Mouse (Mus musculus) intestine, embryonic 15.5 days (tissue): ENCODE results near the gene Cox20. TPM values are rescaled to one million over a fixed set of nuclear protein-coding genes. Genes with fewer than 3 reads are reported as not detected.
A peak's percentile ranks its signal among the peaks of the same experiment; 100 is the strongest.
"Not testable (repeated sequence)": the region's sequence is repeated elsewhere in the genome, so short reads cannot be mapped to it uniquely, and the experiment has no call there.

Experiments
- ATAC-seq: fragments of 200-750 bp; cut with Nextera tagmentation; 2 replicates; pipeline ENCODE4 v1.8.0; 2017; ENCODE audit warnings: moderate TSS enrichment, moderate library complexity
- H3K27ac ChIP-seq: fragments of 300-500 bp; sonication (generic); 2 replicates; pipeline ENCODE4 v1.5.1; 2015; ENCODE audit warnings: mild to moderate bottlenecking, inconsistent platforms
- H3K27me3 ChIP-seq: fragments of 300-500 bp; sonication (generic); replicated peaks from 2 replicates; pipeline ENCODE4 v1.6.1; 2015; ENCODE audit warnings: inconsistent platforms
- H3K36me3 ChIP-seq: fragments of 300-500 bp; sonication (generic); 2 replicates; pipeline ENCODE4 v1.6.1; 2015; ENCODE audit warnings: inconsistent platforms
- H3K4me1 ChIP-seq: fragments of 300-500 bp; sonication (generic); replicated peaks from 2 replicates; pipeline ENCODE4 v1.6.1; 2015; ENCODE audit warnings: inconsistent platforms
- H3K4me2 ChIP-seq: fragments of 300-500 bp; sonication (generic); replicated peaks from 2 replicates; pipeline ENCODE4 v1.6.1; 2015; ENCODE audit warnings: mild to moderate bottlenecking, inconsistent platforms
- H3K4me3 ChIP-seq: fragments of 300-500 bp; sonication (generic); replicated peaks from 2 replicates; pipeline ENCODE4 v1.5.1; 2015; ENCODE audit warnings: inconsistent platforms
- H3K9ac ChIP-seq: fragments of 300-500 bp; sonication (generic); 2 replicates; pipeline ENCODE4 v1.6.1; 2015; ENCODE audit warnings: inconsistent platforms
- H3K9me3 ChIP-seq: fragments of 300-500 bp; sonication (generic); 2 replicates; pipeline ENCODE4 v1.6.1; 2016; ENCODE audit warnings: inconsistent platforms
- WGBS: fragments of 180-500 bp; shearing (Covaris S2); methylation state at CpG from one replicate; pipeline ENCODE4 v1.1.7; 2015; 5-methylcytosine and 5-hydroxymethylcytosine counted together
- polyA plus RNA-seq: library from polyadenylated mRNA; unstranded; fragments of >200 nt; fragmentation: Nextera tagmentation; extraction: Ambion mirVana; gene quantifications from 2 replicates; pipeline ENCODE4 v1.2.1, GENCODE M21; 2015

The Cox20 gene
- 134 and 159 TPM in 2 replicates for polyA plus RNA-seq

- no peaks in the 10 kb centered on the region for H3K9me3 ChIP-seq
- H3K36me3 ChIP-seq: peaks cover 7% of the 10 kb centered on the region; the same call in 1 of the 2 replicates
- peak; percentile 95 for ATAC-seq
- H3K27me3 ChIP-seq: no peaks in the 10 kb centered on the region
- peak within 1 kb of the TSS; percentile 98 for H3K27ac ChIP-seq
- under 1% methylated on average over 82 of the region's 83 CpGs for WGBS
- peaks cover 12% of the 10 kb centered on the region for H3K4me1 ChIP-seq
- H3K4me3 ChIP-seq: peak within 1 kb of the TSS; percentile 54
- H3K4me2 ChIP-seq: peak within 1 kb of the TSS; percentile 65
- H3K9ac ChIP-seq: peak within 1 kb of the TSS; percentile 88
Observed at GRCm38 (mm10) chr1:178318389-178319184, at the start of gene Cox20. Gene Cox20, plus strand, starts transcription at chr1:178319130.

GRCm38 (mm10) chr1:178270635-178271034, 48.3 kb upstream of the Cox20 start:
- 63% methylated on average over 6 of the region's 6 CpGs for WGBS

DNA sequence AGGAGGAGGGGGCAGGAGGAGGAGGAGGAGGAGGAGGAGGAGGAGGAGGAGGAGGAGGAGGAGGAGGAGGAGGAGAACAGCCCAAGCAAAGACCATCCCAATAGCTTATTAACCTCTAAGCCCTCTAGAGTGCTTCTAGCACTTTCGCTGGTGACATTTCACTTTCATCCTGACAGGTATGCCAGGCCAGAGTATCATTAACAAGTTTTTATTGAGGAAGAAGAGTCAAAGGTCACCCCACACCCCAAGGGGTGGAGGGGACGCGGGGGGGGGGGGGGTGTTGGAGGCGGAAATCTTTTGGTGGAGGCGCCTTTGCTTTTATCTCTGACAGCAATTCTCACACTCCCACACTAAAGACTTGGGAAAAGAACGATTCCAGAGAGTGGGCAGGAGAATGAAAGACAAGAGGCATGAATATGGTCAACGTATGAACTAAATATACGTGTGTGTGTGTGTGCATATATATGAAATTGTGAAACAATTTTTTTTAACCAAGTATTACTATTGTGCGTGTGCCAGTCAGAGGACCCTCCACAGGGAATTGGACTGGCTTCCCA, 43.7 kb upstream of the Cox20 start:
- Histone ChIP-seq H3K36me3 (no peaks in the 10 kb centered on the region), H3K4me3 (peak overlapping the region; percentile 64; the same call in 1 of the 2 replicates), H3K9ac (no peak overlapping the region; the same call in 1 of the 2 replicates), H3K9me3 (no peaks in the 10 kb centered on the region), H3K27me3 (no peaks in the 10 kb centered on the region; the same call in 1 of the 2 replicates), H3K27ac (no peak overlapping the region), H3K4me2 (peak overlapping the region; percentile 92), H3K4me1 (0 out of 2 replicates have a peak, but pooled peaks cover 4% of the 10 kb centered on the region)
- peak; percentile 75 for ATAC-seq
- 24% methylated on average over 9 of the region's 9 CpGs for WGBS

More at GRCm38 (mm10) chr1:178270635-178271034, 48.3 kb upstream of the Cox20 start:
- Histone ChIP-seq H3K36me3 (no peaks in the 10 kb centered on the region), H3K4me3 (no peak overlapping the region), H3K27me3 (no peaks in the 10 kb centered on the region), H3K4me2 (no peak overlapping the region), H3K4me1 (no peaks in the 10 kb centered on the region), H3K9me3 (no peaks in the 10 kb centered on the region), H3K9ac (no peak overlapping the region), H3K27ac (no peak overlapping the region)
- no peak for ATAC-seq

- Histone ChIP-seq H3K9me3 (no peaks in the 10 kb centered on the region), H3K27ac (no peak overlapping the region), H3K36me3 (no peaks in the 10 kb centered on the region), H3K4me3 (peak overlapping the region; percentile 64), H3K9ac (peak overlapping the region; percentile 74), H3K4me2 (peak overlapping the region; percentile 92), H3K27me3 (no peaks in the 10 kb centered on the region; the same call in 1 of the 2 replicates), H3K4me1 (0 out of 2 replicates have a peak, but pooled peaks cover 4% of the 10 kb centered on the region)
- WGBS: 5% methylated on average over 11 of the region's 11 CpGs
- ATAC-seq: peak; percentile 57
Observed at GRCm38 (mm10) chr1:178275738-178276053, 43.2 kb upstream of the Cox20 start.

- H3K27ac ChIP-seq: no peak overlapping the region; the same call in 1 of the 2 replicates
- no peaks in the 10 kb centered on the region for H3K36me3 ChIP-seq
- no peaks in the 10 kb centered on the region; the same call in 1 of the 2 replicates for H3K27me3 ChIP-seq
- WGBS: 1% methylated on average over 83 of the region's 87 CpGs
- H3K4me3 ChIP-seq: peak overlapping the region; percentile 64
- peak overlapping the region; percentile 92 for H3K4me2 ChIP-seq
- 0 out of 2 replicates have a peak, but pooled peaks cover 4% of the 10 kb centered on the region for H3K4me1 ChIP-seq
- ATAC-seq: peak; percentile 92
- H3K9me3 ChIP-seq: no peaks in the 10 kb centered on the region
- H3K9ac ChIP-seq: peak overlapping the region; percentile 74
Observed at GRCm38 (mm10) chr1:178276054-178276911, 42.6 kb upstream of the Cox20 start.

- not testable (repeated sequence) for H3K9me3 ChIP-seq, H3K27me3 ChIP-seq, H3K27ac ChIP-seq, H3K4me1 ChIP-seq, ATAC-seq, H3K4me3 ChIP-seq, H3K4me2 ChIP-seq, H3K36me3 ChIP-seq, H3K9ac ChIP-seq
- 77% methylated on average over 3 of the region's 3 CpGs for WGBS
Observed at GRCm38 (mm10) chr1:178283314-178283713, 35.6 kb upstream of the Cox20 start.

GRCm38 (mm10) chr1:178283946-178284720, 34.8 kb upstream of the Cox20 start:
- no peaks in the 10 kb centered on the region for H3K27me3 ChIP-seq
- no peak overlapping the region for H3K4me2 ChIP-seq
- 75% methylated on average over 2 of the region's 2 CpGs for WGBS
- H3K27ac ChIP-seq: no peak overlapping the region
- H3K36me3 ChIP-seq: no peaks in the 10 kb centered on the region
- H3K9ac ChIP-seq: no peak overlapping the region
- ATAC-seq: no peak
- H3K9me3 ChIP-seq: peaks cover 4% of the 10 kb centered on the region; the same call in 1 of the 2 replicates
- H3K4me1 ChIP-seq: no peaks in the 10 kb centered on the region
- H3K4me3 ChIP-seq: no peak overlapping the region

- ATAC-seq: no peak
- H3K4me2 ChIP-seq: no peak overlapping the region
- no peak overlapping the region for H3K27ac ChIP-seq
- no peaks in the 10 kb centered on the region for H3K4me1 ChIP-seq
- H3K36me3 ChIP-seq: no peaks in the 10 kb centered on the region
- no peak overlapping the region for H3K9ac ChIP-seq
- 62% methylated on average over 8 of the region's 8 CpGs for WGBS
- no peak overlapping the region for H3K4me3 ChIP-seq
- peaks cover 4% of the 10 kb centered on the region; the same call in 1 of the 2 replicates for H3K9me3 ChIP-seq
- no peaks in the 10 kb centered on the region for H3K27me3 ChIP-seq
Observed at GRCm38 (mm10) chr1:178287601-178288176, 31.2 kb upstream of the Cox20 start.

GRCm38 (mm10) chr1:178291716-178292115, 27.2 kb upstream of the Cox20 start:
- no peak overlapping the region for H3K9ac ChIP-seq
- ATAC-seq: no peak
- WGBS: 81% methylated on average over 3 of the region's 3 CpGs

DNA sequence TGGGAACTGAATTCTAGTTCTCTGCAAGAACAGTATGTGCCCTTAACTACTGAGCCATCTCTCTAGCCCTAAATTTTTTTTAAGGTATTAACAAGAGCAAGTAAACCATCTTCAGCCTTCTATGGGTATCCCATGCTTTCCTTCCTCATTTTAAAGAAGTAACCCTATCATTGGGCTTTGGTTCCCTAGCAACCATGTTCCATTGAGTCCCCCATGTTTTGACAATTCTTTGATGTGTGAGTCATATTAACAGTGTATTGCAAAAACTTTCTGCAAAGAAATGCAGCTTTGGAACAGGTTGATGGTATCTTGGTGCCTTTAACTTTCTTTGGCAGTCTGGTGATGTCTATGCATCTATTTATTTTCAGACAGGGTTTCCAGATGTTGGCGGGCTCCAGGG, 24.9 kb upstream of the Cox20 start:
- H3K9me3 ChIP-seq: no peaks in the 10 kb centered on the region
- H3K27me3 ChIP-seq: no peaks in the 10 kb centered on the region
- WGBS: 93% methylated on average over 1 of the region's 1 CpGs
- no peak overlapping the region for H3K9ac ChIP-seq
- no peaks in the 10 kb centered on the region for H3K36me3 ChIP-seq
- H3K4me3 ChIP-seq: no peak overlapping the region
- no peak for ATAC-seq
- no peak overlapping the region for H3K4me2 ChIP-seq
- H3K27ac ChIP-seq: no peak overlapping the region
- no peaks in the 10 kb centered on the region for H3K4me1 ChIP-seq

More at GRCm38 (mm10) chr1:178291716-178292115, 27.2 kb upstream of the Cox20 start:
- Histone ChIP-seq H3K4me1 (no peaks in the 10 kb centered on the region), H3K27me3 (no peaks in the 10 kb centered on the region), H3K4me3 (no peak overlapping the region), H3K9me3 (no peaks in the 10 kb centered on the region), H3K27ac (no peak overlapping the region), H3K36me3 (no peaks in the 10 kb centered on the region), H3K4me2 (no peak overlapping the region)

DNA sequence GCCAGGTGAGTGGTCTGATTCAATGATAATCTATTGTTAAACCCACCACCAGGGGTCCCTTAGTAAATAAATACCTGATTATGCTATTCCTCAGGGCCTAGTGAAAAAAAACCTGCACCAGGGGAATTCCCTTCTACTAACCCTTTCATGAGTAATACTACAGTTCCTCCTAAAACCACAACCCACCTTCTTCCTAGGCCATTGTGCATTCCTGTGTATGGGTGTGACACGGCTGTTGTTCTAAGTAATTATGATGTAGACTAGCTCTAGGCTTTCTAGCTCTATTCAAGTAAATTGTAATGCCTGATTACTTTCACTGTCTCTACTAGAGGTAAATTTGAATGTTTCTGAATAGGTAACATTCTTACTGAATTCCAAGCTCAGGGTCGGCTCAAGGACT, 17.7 kb upstream of the Cox20 start:
- not testable (repeated sequence) for H3K4me3 ChIP-seq, ATAC-seq, H3K9me3 ChIP-seq, H3K9ac ChIP-seq, H3K4me2 ChIP-seq, H3K36me3 ChIP-seq, H3K4me1 ChIP-seq, H3K27me3 ChIP-seq, H3K27ac ChIP-seq
- WGBS: 94% methylated on average over 2 of the region's 2 CpGs
